Mouse (Mus musculus): ENCODE results near the gene Ulk4.

The Ulk4 gene

DNA sequence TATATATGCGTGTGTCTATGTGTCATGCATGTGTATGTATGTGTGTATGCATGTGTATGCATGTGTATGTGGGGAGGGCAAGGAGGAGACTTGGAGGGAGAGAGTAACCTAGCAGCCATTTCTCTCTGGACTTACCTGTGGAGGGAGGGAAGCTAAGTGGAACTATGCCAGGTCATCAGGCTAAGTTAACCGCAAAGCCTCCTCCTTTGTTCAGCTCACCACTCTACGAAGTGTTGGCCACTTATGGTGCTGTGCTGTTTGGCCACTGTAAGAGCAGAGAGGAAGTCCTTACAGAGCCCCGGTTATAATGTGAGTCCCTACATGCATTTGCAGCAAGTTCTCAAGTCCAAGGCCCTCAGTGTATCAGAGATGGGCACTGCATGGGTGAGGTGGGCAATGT lies 300.1 kb downstream of the Ulk4 start:
- DNase-seq (ENCODE audit: low spot score), result no peak

DNA sequence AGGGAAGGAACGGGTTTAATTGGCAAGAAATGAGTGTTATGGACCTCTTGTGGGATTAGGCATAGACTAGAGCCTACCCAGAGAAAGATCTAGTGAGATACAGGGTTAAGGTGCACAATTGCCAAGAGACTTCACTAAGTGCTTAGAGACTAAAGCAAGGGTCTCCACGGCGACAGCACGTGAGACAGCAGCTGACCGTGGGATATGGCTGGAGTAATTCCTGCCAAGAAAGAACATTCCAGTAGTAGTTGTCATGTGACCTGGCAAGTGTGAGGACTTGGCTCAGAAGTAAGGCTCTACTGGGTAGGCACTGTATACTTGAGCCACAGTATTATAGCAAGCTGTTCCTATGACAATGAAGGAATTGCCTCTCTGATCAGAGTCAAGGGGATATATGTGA lies 300.8 kb downstream of the Ulk4 start:
- no peak for DNase-seq (ENCODE audit: low spot score)

DNA sequence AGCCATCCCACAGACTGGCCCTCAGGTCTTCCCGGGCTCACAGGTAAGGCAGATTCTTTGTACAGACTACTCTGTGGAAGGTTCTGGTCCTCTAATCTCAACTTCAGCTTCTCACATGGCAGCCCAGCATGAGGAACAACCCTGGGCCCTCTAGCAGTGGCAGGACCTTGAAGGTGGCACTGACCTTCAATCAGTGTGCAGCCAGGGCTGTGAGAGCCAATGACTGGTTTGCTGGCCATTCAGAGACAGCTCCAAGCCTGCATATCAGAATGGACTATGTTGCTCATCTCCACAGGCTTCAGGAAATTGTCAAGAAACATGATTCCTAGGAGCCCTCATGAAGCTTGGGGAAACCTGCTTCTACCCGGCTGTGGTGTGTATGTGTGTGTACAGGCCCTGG lies 302.8 kb downstream of the Ulk4 start:
- DNase-seq (ENCODE audit: low spot score), result no peak

DNA sequence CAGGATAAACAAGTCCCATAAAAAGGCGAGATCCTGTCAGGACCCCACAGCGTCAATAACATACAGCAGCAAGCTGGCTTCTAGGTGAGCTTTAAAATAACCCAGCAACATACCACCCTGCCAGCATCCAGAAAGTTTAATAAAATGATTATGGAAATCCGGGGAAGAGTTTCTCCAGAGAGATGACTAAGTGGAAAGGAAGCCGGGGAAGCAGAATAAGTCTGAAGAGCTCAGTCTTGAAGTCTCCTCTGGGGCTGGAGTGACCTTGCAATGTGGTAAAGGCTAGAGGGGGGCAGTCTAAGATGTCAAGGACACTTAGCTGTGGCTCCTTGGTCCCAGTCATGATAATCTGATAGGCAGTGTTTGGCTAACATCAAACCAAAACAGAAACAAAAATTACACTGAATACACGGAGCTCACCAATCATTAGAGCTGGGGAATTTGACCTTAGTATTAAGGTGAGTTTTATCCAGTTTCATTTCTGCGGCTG lies 303.9 kb downstream of the Ulk4 start:
- no peak for DNase-seq (ENCODE audit: low spot score)

DNA sequence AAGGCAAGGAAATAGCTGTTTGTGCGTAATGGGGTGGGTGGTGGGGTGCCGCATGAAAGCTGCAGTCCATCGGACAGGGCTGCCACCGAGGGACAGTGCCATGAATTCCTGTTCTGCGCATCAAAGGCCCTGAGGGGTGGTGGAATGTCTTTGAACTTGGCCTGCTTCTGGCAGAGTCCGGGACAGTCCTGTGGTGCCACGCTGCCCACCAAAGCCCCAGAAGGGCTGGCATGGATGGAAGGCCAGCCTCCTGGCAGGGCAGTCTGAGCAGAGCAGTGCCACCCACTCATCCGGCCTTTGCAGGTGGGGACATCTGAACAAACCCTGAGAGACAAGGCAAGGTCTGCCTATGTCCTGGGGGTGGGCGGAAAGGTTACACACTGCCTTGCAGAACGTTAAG lies 312.0 kb downstream of the Ulk4 start:
- DNase-seq (ENCODE audit: low spot score), result no peak

DNA sequence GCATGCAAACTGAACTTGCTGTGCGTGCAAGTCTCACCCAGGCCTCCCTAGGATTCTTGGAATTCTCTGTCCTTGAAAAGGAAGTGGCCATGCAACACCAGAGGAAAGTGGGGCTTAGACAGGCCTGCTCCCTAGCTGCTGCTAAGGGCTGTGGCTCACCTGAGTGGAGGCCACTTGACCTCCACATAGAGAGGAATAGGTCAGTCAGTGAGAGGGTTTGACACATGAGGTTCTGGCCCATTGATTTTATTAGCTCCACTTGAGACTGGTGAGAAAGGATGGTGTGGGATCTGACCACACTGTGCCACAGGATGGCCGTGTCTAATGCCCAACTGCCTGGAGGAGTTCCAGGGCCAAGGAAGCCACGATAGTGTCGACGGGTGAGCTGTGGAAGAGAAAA lies 312.8 kb downstream of the Ulk4 start:
- no peak for DNase-seq (ENCODE audit: low spot score)

DNA sequence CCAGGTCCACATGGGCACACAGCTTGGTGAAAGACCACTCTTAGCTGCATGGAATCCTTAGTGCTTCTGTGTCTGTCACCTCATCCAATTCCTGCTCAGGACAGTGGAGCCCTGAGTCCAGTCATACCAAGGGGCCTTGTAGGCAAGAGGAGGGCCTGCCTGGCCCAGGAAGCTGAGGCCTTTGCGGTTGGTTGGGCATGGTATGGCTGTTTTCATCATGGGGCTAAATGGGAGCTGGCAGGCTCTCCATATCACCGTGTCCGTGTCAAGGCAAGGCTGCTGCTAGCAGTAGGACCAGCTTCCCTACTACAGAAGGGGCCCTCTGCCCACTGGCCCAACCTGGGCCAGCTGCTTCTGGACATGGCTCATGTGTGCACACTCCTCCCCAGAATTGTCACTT lies 313.3 kb downstream of the Ulk4 start:
- no peak for DNase-seq (ENCODE audit: low spot score)

DNA sequence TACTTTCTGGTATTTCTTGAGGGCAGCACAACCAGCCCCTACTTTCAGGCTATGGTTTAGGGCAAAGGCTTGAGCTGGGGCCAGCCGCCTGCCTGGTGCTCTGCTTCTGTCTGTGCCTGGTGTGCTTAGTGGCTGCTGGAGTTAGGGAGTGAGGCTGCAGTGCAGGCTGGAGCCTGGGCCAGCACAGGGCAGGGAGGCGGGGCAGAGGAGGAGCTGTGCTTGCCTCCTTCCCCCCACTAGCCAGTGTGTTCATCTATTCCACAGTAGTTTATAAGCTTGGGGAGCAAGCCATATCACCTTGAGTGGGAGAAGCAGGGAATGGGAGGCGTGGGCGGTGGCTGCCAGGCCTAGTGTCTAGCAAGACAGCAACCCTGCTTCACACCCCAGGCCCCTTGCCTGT lies 313.9 kb downstream of the Ulk4 start:
- no peak for DNase-seq (ENCODE audit: low spot score)

DNA sequence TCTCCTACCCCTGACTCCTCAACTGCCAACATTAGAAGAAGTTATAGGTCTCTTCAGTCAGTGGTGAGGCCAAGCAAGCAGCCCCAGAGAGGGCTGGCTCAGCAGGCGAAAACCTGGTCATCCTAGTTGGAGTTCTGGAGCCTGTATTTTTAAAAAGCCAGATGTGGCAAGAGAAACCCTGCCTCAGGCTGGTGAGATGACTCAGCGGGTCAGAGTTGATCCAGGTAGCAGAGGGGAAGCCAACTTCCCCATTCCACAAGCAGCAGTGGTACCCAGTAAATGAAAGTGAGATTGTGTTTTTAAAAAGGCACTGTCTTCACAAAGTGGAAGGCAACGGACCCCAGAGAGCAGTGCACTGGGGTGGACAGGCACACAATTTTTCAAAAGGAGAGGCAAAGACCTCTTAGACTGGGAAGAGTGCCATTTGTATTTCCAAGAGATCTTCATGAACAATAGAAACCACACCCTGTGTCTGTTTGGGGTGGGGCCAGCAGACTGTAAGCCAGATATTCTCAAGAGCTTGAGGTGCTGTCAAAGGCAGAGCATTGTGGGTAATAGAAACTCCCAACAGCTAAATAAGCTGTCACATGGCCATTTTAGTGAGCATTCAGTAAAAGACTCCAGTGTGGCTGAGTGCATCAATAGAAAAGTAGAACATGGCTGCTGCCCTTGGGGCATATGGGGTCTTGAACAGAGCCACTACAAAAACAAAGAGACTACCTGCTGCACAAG lies 314.9 kb downstream of the Ulk4 start:
- no peak for DNase-seq (ENCODE audit: low spot score)

DNA sequence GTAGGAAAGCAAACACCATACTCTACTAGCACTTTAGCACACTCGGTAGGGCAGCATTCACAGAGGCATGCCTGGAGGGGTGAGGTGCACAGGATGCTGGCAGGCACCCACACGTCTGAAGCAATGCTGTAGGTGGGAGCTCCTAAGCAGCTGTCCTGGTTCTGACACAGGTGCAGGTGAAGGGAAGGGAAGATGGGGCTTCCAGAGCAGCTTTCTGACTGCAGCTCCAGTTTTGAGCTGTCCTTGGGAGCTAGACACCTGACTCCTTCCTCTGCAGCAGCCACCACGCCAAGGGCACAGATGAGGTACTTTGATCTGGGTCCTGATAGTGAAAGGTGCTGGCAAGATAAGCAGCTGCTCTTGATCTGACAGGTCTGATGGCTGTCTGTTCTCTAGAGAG lies 315.5 kb downstream of the Ulk4 start:
- no peak for DNase-seq (ENCODE audit: low spot score)

DNA sequence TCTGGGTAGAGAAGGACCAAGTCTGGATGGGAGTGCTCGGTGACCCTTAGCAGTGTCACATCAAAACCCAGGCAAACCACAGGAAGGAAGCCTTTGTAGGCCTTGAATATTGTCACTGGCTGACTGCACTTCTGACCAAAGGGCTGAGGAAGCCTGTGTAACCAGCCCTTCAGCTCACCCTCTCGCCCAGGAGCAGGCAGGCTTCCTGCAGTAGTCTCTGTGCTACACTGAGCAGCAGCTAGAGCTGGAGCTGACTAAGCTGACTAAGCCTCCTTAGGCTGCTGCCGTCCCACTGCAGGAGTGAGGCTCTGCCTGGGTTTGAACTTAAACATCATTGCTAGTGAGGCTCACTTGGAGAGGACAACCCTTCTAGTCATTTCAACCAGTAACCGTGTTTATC lies 316.4 kb downstream of the Ulk4 start:
- DNase-seq (ENCODE audit: low spot score), result no peak

DNA sequence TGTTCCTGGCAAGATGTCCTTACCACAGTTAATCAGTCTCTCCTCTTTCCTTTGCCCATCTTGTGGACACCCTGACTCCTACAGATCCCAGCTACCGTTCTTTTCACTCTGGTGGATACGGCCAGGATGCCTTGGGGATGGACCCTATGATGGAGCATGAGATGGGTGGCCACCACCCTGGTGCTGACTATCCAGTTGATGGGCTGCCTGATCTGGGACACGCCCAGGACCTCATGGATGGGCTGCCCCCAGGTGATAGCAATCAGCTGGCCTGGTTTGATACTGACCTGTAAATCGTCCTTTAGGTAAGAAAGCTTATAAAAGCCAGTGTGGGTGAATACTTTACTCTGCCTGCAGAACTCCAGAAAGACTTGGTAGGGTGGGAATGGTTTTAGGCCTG lies 317.8 kb downstream of the Ulk4 start:
- no peak for DNase-seq (ENCODE audit: low spot score)

DNA sequence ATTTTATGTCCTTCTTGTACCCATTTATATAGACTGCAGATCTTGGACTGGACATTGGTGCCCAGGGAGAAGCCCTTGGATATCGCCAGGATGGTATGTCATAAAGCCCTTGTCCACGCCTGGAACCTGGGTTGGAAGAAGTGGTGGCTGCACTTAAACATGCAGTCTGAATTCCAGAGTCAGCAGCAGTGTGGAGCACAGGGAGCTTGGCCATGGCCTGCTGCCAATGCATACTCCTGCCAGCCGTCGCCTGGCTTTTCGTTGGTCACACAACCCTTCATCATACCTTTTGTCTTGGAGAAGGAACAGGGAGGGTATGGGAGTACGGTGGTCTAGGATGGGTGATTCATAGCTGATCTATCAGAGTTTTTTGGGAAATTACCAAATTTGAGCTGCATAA lies 318.4 kb downstream of the Ulk4 start:
- DNase-seq (ENCODE audit: low spot score), result no peak

DNA sequence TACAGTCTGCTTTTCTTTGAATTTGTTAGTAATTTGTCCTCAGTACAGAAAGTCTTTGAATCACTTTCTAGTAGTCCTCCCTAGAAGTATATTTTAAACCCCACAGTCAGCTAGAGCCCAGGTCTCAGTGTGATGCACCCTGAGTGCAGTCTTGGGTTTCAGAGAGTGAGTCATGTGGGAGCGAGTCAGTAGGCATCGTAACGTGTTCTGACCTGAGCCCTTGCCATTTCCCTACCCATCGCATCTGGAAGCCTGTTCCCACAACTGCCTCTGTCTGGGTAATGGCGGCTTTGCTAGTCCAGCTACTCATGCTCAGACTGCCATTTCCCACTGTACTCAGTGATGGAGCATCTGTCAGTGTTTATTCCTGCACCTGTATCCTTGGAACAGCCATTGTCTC lies 318.9 kb downstream of the Ulk4 start:
- DNase-seq (ENCODE audit: low spot score), result no peak

DNA sequence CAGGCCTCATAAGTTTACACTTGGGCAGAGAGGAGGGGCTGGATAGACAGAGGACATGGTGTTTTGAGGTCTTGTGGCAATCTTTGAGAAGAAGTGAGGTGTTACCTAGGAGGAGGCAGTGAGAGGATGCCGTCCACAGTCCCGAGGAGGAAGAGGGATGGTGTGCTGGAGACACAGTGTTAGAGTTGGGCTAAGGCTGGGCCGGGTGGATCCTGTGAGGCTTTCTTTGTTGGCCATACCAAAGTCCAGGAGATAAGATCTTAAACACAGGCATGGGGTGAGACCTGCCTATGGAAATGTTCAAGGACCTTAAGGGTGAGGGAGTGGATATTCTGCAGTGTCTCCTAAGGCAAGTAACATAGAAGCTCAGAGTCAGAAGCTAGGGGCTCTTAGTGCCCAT lies 325.1 kb downstream of the Ulk4 start:
- no peak for DNase-seq (ENCODE audit: low spot score)

DNA sequence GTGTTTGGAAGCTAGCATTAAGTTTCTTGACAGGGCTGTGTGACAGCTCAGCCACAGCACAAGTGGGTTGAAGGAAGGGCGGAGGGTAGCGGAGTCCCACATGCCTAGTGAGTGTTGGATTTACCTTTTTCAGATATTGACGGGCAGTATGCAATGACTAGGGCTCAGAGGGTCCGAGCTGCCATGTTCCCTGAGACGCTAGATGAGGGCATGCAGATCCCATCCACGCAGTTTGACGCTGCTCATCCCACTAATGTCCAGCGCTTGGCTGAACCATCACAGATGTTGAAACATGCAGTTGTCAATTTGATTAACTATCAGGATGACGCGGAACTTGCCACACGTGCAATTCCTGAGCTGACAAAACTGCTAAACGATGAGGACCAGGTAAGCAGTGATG lies 326.2 kb downstream of the Ulk4 start:
- no peak for DNase-seq (ENCODE audit: low spot score)

DNA sequence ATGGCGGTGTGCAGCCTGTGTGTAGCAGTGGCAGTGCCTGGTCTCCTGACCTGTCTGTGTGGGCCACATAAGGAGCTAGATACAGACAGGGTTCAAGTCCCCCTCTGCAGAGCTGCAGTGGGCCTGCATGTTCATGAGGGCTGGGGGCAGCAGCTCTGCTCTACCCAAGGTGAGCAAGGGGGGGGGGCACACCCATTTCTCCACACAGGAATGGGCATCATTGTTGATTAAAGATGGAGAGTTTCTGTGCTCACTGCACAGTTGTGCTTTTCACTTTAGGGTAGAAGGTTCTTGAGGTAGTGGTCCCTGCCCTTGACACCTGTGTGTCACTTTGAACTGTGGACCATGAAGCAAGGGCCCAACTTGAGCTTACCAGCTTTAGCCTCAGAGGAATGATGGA lies 328.2 kb downstream of the Ulk4 start:
- no peak for DNase-seq (ENCODE audit: low spot score)

DNA sequence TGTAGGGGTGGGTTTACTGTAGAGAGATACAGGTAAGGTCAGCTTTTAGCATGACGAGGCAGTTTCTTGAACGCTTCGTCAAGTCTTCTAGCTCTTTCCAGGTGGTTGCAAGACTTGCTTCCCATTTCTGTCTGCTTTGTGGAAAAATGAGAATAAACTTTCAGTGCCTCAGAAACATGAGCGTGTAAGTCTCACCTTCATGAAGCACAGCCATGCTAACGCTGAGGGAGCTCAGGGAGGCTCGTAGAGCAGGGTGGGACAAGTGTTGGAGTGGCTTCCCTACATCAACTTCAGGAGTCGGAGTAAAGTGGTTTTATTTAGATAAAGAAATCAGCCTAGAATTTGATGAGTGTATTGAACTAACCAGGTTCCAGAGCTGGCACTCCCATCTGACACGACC lies 330.9 kb downstream of the Ulk4 start:
- DNase-seq (ENCODE audit: low spot score), result no peak

DNA sequence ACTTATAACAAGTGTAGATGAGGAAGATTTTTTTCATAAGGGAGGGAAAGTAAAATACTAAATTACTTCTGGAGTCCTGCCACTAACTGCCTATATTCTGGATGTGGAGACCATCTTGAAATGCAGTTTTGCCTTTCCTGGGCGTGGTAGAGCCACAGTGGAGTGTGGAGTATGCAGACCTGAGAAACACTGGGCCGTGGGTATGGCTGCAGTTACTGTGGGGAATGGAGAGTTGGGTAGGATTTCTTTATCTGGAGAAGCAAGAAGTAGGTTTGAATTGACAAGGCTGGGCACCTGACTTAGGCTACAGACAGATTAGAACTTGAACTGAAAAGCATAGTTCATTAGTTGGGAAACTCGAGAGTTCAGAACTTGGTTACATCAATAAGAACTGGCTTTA lies 332.8 kb downstream of the Ulk4 start:
- DNase-seq (ENCODE audit: low spot score), result no peak

DNA sequence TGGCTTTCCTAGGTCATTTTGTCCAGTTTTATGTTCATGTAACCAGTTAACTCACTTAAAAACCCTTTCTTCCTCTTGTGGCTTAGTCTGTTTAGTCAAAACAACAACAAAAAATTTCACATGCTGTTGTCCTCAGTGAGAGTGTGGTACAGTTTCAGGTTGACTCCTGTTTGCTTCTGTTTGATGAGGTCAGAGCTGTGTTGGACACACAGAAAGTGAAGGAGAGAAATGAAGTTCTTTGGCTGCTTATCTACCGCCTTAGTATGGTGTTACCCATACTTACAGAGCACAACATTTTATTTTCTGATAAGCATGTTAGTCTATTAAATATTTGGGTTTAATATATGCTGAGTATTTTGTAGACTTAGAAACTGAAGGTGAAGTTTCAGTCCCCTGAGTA lies 333.2 kb downstream of the Ulk4 start:
- DNase-seq (ENCODE audit: low spot score), result no peak

DNA sequence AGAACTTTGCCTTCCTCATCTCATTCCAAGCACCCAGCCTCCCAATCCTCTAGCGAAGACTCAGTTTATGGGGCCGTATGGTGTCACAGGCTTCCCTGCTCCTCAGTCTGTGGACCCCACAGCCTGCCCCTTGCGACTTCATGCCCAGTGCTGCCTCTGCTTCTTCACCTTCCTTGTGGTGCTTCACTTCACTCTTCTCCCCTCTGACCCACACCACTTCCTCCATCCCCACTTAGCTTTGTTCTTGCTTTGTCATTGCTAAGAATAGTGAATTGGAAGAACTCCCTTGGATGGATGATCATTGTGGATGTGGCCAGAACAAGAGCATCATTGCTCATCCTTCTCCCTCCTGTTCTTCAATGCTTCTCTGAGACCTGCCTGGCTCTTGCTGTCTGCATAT lies 336.1 kb downstream of the Ulk4 start:
- no peak for DNase-seq (ENCODE audit: low spot score)

DNA sequence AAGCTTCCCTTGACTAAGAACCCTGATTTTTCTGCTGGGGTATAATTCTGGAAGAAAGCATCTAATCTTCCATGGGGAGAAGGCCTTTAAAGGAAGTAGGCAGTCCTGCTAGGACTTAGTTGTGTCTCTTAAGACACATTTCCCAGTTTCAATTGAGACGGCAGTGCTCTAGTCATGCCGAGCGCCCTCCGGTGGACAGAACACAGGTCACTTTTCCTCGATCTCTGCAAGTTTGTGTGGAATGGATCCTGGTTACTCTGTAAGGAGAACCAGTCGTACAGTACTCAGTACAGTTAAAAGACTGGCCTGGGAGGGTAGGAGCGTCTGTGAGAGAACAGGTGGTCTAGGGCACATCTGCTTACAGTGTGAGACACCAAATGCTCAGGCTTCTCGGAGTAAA lies 340.6 kb downstream of the Ulk4 start:
- DNase-seq (ENCODE audit: low spot score), result peak; percentile 85

DNA sequence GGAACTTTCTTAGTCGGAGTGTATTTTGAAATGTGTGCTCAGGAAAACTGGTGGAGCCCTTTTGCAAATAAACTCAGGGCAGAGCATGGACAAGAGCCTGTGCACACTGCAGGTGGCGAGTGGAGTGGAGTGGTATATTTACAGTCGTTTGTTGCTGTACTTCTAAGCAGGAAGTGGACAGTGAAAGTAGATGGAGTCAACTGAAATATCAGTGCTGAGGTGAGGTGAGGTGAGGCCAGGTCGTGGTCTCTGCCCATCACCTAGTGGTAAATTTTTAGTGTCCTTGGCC lies 341.4 kb downstream of the Ulk4 start:
- no peak for DNase-seq (ENCODE audit: low spot score)

DNA sequence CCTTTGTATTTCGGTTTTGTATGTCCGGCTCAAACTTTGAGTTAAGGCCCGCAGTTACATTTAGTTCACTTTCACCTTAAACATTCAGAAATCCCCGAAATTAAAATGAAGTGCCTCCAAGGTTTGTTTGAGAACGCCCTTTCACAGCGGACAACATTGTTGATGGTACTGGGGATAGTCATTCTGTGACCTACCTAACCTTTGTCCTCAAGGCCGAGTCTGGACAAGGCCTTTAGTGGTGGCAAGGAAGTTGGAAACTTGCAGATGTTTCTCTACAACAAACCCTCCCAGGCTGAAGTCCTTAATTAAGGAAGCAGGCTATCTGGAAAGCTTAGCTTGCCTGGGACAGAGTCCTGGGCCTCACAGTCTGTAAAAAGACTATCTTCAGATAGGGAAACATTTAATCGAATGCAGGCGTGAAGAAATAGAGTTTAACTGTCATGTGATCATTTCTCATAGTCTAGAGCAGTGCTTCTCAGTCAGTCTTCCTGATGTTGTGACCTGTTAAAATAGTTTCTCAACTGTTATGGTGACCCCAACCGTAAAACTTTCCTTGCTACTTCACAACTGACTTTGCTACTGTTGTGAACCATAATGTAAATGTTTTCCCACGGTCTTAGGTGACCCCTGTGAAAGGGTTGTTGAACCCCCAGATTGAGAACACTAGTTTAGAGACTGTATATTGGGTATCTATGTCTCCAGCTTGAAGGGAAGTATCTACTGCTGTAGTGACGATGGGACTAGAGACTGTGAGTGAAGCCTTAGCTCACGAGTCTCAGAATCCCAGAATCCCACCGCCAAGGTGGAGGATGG lies 342.0 kb downstream of the Ulk4 start:
- peak; percentile 32 for DNase-seq (ENCODE audit: low spot score)
